Comparison of ENCODE assay signal across 8 mouse cellular contexts in the genomic region with DNA sequence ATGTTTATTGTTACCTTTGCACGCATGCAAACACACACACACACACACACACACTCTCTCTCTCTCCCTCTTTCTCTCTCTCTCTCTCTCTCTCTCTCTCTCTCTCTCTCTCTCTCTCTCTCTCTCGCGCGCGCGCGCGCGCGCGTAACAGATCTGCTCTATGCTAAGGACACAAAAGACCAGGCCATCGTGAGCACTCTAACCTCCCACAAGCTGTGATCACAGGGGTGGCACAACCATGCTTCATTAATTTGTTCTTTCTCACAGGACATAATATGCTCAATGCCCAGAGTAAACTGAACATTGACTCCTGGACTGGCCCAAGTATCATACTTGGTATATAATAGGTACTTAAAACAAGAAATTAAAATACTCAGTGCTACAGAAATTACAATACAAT. TPM values are rescaled to one million over a fixed set of nuclear protein-coding genes. Genes with fewer than 3 reads are reported as not detected.
A peak's percentile ranks its signal among the peaks of the same experiment; 100 is the strongest.
DNase-seq lines count a peak whose midpoint lies in the region; ATAC-seq and TF ChIP-seq lines count a peak whose summit lies in the region.

No protein-coding gene starts in this region.

- H3K4me1 ChIP-seq in kidney, embryonic 14.5 days (ENCODE audit: control insufficient read depth, insufficient read depth, low read length): peaks cover 17% of the 10 kb centered on the region
- H3K4me1 ChIP-seq in forebrain, embryonic 12.5 days: peaks cover 36% of the 10 kb centered on the region
- peaks cover 40% of the 10 kb centered on the region for H3K4me1 ChIP-seq in liver, embryonic 15.5 days (replicated peaks)
- H3K4me1 ChIP-seq in lung, postnatal 0 days (ENCODE audit: insufficient read depth, low read depth, low read length): peaks cover 6% of the 10 kb centered on the region

- peak; percentile 58; the same call in 1 of the 2 replicates for ATAC-seq in kidney, embryonic 14.5 days (ENCODE audit: low FRiP score, low TSS enrichment)
- ATAC-seq in forebrain, embryonic 12.5 days (ENCODE audit: low FRiP score): peak; percentile 19; the same call in 1 of the 2 replicates
- ATAC-seq in liver, embryonic 15.5 days (ENCODE audit: insufficient read depth): no peak
- no peak for ATAC-seq in lung, postnatal 0 days
- no peak for ATAC-seq in frontal cortex, adult (ENCODE audit: low TSS enrichment)

- DNase-seq in kidney, adult 8-10 months: no peak
- DNase-seq in brain, embryonic 14.5 days (ENCODE audit: low read depth): peak; percentile 47
- no peak for DNase-seq in lung, postnatal 0 days (ENCODE audit: low spot score)
- DNase-seq in cerebellum, postnatal 4 days (ENCODE audit: low spot score in 2 of 2): no peak

- H3K9ac ChIP-seq in kidney, embryonic 14.5 days (ENCODE audit: low read depth, low read length): 0 out of 2 replicates have a peak overlapping the region, but pooled peaks have one; percentile 13
- H3K9ac ChIP-seq in forebrain, embryonic 12.5 days: no peak overlapping the region
- no peak overlapping the region for H3K9ac ChIP-seq in liver, embryonic 15.5 days
- H3K9ac ChIP-seq in lung, postnatal 0 days (replicated peaks; ENCODE audit: low read depth): no peak overlapping the region

- TF ChIP-seq POLR2A in brain, embryonic 14.5 days (IDR thresholded peaks at IDR 0.05; ENCODE audit: borderline replicate concordance, extremely low read depth, insufficient read depth, insufficient read length, poor library complexity, severe bottlenecking): no peak

- peak overlapping the region; percentile 81 for H3K4me2 ChIP-seq in kidney, embryonic 14.5 days (replicated peaks; ENCODE audit: low read depth, low read length)
- peak overlapping the region; percentile 85 for H3K4me2 ChIP-seq in forebrain, embryonic 12.5 days
- peak overlapping the region; percentile 25 for H3K4me2 ChIP-seq in liver, embryonic 15.5 days
- H3K4me2 ChIP-seq in lung, postnatal 0 days (replicated peaks; ENCODE audit: low read depth, low read length): no peak overlapping the region

- no peak for TF ChIP-seq EP300 in lung, postnatal 0 days (IDR thresholded peaks at IDR 0.05)

- WGBS in kidney, embryonic 14.5 days: 46% methylated on average over 11 of the region's 12 CpGs
- WGBS in forebrain, embryonic 12.5 days: 18% methylated on average over 11 of the region's 12 CpGs
- 90% methylated on average over 11 of the region's 12 CpGs for WGBS in liver, embryonic 15.5 days (ENCODE audit: insufficient replicate concordance)
- WGBS in lung, postnatal 0 days: 82% methylated on average over 12 of the region's 12 CpGs

- TF ChIP-seq CTCF in brain, embryonic 14.5 days (IDR thresholded peaks at IDR 0.05; ENCODE audit: borderline replicate concordance, extremely low read depth, insufficient read depth, insufficient read length): no peak
- no peak for TF ChIP-seq CTCF in lung, postnatal 0 days (IDR thresholded peaks at IDR 0.05)

- no peaks in the 10 kb centered on the region for H3K27me3 ChIP-seq in kidney, embryonic 14.5 days (ENCODE audit: control insufficient read depth, insufficient read depth, low read length)
- H3K27me3 ChIP-seq in forebrain, embryonic 12.5 days: no peaks in the 10 kb centered on the region
- H3K27me3 ChIP-seq in liver, embryonic 15.5 days: no peaks in the 10 kb centered on the region
- H3K27me3 ChIP-seq in lung, postnatal 0 days (replicated peaks; ENCODE audit: insufficient read depth, low read length): no peaks in the 10 kb centered on the region

- H3K36me3 ChIP-seq in kidney, embryonic 14.5 days (ENCODE audit: control insufficient read depth, insufficient read depth, low read length): peaks cover 44% of the 10 kb centered on the region
- H3K36me3 ChIP-seq in forebrain, embryonic 12.5 days (replicated peaks): peaks cover 37% of the 10 kb centered on the region
- peaks cover 37% of the 10 kb centered on the region for H3K36me3 ChIP-seq in liver, embryonic 15.5 days (replicated peaks)
- H3K36me3 ChIP-seq in lung, postnatal 0 days (ENCODE audit: insufficient read depth, low read length): peaks cover 8% of the 10 kb centered on the region; the same call in 1 of the 2 replicates

- H3K4me3 ChIP-seq in kidney, embryonic 14.5 days (ENCODE audit: low read length): peak overlapping the region; percentile 8; the same call in 1 of the 2 replicates
- no peak overlapping the region; the same call in 1 of the 2 replicates for H3K4me3 ChIP-seq in forebrain, embryonic 12.5 days (replicated peaks)
- H3K4me3 ChIP-seq in liver, embryonic 15.5 days (replicated peaks): no peak overlapping the region
- no peak overlapping the region for H3K4me3 ChIP-seq in lung, postnatal 0 days (ENCODE audit: low read depth, low read length)

- no peak overlapping the region for H3K27ac ChIP-seq in kidney, embryonic 14.5 days (ENCODE audit: low read depth, low read length)
- no peak overlapping the region for H3K27ac ChIP-seq in forebrain, embryonic 12.5 days
- H3K27ac ChIP-seq in liver, embryonic 15.5 days (replicated peaks): no peak overlapping the region
- H3K27ac ChIP-seq in lung, postnatal 0 days (ENCODE audit: low read length): no peak overlapping the region

- no peaks in the 10 kb centered on the region for H3K9me3 ChIP-seq in kidney, embryonic 14.5 days (ENCODE audit: control insufficient read depth, low read length)
- no peaks in the 10 kb centered on the region for H3K9me3 ChIP-seq in forebrain, embryonic 12.5 days
- H3K9me3 ChIP-seq in liver, embryonic 15.5 days (replicated peaks): no peaks in the 10 kb centered on the region
- no peaks in the 10 kb centered on the region for H3K9me3 ChIP-seq in lung, postnatal 0 days (ENCODE audit: low read length)

RNA-seq across cellular contexts. Expression of gene Tnpo1, which starts 37.0 kb away (rescaled TPM):
- polyA plus RNA-seq in kidney, embryonic 14.5 days (2014; fragmentation: Nextera tagmentation; extraction: Ambion mirVana): 68.3 and 76.8 TPM in 2 replicates
- polyA plus RNA-seq in brain, embryonic 14.5 days (2012; rRNA removed): 63.1 and 69.2 TPM in 2 replicates
- 84.2 and 99.5 TPM in 2 replicates for polyA plus RNA-seq in forebrain, embryonic 12.5 days (2016; fragmentation: Nextera tagmentation; extraction: Ambion mirVana)
- 20.7 and 20.9 TPM in 2 replicates for polyA plus RNA-seq in liver, embryonic 15.5 days (2015; fragmentation: Nextera tagmentation; extraction: Ambion mirVana)
- 20.3 and 22.6 TPM in 2 replicates for polyA plus RNA-seq in lung, postnatal 0 days (2015; fragmentation: Nextera tagmentation; extraction: Ambion mirVana)

Comparison
In these comparisons a context has a peak if more than half of its experiments do, and no peak if none do; other contexts are left out.
1. ATAC-seq: peak in kidney, embryonic 14.5 days (single experiment) and forebrain, embryonic 12.5 days (single experiment); none in liver, embryonic 15.5 days (single experiment), lung, postnatal 0 days (single experiment) and frontal cortex, adult (single experiment).